Mouse (Mus musculus): ENCODE results near the gene Prim2.

Gene Prim2

DNA sequence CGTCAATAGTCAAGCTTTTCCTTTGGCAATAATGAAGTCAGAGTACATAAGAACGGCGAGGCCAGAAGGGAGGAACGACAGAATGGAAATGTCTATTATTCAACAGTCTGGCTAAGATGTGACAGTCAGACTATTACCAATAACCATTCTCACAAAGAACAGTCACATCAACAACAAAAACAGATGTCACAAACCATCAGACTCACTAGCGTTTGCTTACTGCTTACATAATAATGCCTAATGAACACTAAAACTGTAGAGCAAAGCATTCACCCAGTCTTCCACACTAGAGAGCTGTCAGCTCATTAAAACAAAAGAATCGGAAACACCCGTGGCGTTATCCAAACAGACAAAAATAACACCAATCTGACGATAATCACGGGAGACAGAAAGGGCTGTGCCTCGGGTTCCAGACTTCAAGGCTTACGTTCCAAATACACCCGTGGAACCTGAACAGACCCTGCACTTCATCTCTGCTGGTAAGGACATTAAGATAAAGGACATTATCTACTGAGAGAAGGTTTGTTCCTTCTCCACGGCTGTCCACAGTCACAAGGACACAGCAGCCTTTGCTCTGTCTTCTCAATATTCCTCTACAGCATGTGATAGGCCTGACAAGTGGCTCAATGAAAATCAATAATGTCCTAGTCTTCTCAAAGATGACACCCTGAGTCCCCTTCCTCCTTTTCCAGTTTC is 59.4 kb downstream of the Prim2 start:
- no peak for DNase-seq (ENCODE audit: low spot score in 2 of 2)

DNA sequence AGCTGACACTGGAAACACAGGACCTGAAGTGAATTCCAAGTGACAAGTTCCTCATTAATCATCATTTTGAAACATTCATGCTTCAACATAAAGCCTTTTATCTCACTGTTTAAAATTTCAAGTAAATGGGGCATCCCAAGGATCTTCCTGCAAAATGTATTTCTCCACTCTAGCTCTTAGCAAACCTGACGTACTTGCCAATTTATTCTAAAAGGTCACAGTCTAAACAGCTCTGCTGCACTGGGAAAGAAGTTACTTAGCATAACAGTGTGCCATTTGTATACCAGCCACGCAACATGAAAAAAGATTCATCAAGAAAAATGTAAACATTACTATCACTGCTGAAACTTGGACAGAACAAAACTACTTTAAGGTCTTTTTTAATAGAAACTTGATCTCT is 61.5 kb downstream of the Prim2 start:
- DNase-seq (ENCODE audit: low spot score in 2 of 2) = no peak

- DNase-seq (ENCODE audit: low spot score in 2 of 2) = no peak
Observed at GRCm38 (mm10) chr1:33604087-33604699, 65.4 kb downstream of the Prim2 start.

DNA sequence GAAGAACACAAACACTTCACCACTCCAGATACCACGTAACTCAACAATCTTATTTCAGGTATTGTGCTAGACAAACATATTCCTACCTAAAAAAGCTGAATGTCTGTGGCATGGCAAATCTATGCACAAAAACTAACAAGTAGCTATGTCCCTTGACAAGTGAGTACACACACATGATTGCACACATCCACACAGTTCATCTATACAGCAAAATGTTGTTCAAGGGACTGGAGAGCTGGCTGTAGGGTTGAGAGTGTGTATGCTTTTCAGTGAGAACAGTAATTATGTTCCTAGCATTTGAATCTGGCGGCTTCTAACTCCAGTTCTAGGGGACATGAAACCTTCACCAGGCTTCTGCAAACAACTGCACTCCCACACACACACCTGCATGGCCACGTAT is 69.9 kb downstream of the Prim2 start:
- no peak for DNase-seq (ENCODE audit: low spot score in 2 of 2)

- DNase-seq (ENCODE audit: low spot score in 2 of 2) = no peak
Observed at GRCm38 (mm10) chr1:33599019-33599667, 70.5 kb downstream of the Prim2 start.

GRCm38 (mm10) chr1:33597043-33597442 is 72.6 kb downstream of the Prim2 start:
- DNase-seq (ENCODE audit: low spot score in 2 of 2) = no peak

DNA sequence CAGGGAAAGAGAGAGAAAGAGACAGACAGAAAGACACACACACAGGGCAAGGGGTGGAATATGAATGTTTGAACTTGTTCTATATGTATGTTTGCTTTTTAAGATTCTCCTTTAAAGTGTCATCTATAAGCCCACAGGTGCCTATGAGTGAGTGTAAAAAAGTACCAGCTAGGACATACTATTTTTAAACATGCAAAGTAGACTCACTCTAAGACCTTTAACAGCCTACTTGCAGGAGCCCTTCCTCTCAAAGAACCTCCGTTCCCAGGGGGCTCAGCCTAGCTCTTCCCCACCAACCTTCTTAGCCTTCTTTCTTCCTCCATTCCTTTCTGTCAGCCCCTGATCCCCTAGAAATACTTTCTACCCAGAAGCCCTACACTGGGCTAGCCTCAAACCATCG is 73.7 kb downstream of the Prim2 start:
- DNase-seq (ENCODE audit: low spot score in 2 of 2) = no peak

DNA sequence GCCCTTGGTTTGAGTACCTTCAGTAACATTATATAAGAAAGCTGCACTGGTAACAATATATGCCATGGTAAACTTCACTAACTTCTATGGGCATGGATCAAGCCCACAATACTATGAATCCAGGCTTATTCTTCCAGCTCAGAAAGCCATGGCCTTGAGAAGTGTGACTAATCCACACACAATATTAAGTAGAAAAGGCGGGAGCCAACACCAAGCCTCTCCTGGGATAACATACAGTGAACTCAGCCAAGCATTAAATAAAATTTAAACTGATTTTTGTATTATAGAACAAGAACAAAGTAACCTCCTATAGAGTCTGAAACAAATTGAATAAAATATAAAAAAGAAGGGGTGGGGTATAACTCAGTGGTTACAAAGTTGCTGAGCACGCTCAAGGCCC is 74.6 kb downstream of the Prim2 start:
- DNase-seq (ENCODE audit: low spot score in 2 of 2) = no peak

DNA sequence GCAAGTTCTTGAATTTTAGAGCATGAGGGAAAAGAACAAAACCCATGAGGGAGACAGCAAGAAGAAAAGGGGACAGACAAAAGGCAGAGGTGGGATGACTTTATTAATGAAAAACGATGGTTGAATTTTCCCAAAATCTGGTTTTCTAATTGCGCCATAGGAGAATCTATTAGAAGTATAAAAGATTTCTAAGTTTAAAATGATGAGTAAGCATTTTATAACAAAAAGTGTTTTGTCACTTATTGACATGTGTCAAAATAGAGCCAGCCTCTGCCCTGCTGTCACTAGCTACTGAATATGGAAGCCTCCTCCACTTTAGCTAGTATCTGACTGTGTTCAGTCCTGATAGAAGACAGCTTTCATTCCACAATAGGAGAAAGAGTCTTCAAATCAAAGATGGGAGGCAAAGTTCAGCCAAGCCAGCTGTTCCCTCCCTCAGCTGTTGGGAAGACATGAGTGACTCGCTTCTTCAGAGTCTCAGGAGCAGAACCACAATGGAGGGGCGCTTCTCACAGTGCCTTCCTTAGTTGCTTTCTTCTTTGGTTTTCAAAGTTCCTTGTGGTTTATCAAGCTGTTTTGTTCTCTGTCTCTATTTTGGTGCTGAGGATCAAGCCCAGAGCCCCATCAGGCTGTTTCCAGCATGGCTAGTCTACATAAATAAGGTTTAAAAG is 75.7 kb downstream of the Prim2 start:
- DNase-seq (ENCODE audit: low spot score in 2 of 2) = no peak

DNA sequence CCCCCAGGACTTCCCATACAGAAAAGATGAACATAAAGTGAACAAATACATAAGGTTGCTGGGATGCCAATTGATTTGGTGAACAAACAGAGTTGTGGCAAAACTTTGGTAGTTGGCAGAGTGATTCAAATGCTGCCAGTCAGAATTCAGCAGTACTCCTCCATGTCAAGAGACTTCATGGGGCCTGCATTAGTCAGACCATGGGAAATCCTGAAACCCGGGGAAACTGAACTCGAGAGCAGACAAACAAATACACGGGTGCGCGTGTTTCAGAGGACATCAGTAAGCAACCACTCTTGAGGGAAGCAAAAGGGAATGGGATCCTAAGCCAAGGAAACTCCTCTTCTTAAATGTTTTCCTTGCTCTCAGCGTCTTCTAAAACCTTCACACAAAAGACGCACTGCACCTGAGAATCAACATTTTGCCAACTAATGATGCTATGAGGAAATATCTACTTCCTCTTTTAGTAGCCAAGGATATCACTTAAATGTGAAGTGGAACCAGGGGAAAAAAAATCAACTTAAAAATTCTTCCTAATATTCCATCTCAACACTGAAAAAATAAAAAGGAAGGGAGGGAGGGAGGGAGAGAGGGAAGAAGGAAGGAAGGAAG is 77.5 kb downstream of the Prim2 start:
- DNase-seq (ENCODE audit: low spot score in 2 of 2) = no peak

GRCm38 (mm10) chr1:33590556-33591411 is 78.8 kb downstream of the Prim2 start:
- DNase-seq (ENCODE audit: low spot score in 2 of 2) = no peak

- no peak for DNase-seq (ENCODE audit: low spot score in 2 of 2)
Observed at GRCm38 (mm10) chr1:33589531-33589930, 80.1 kb downstream of the Prim2 start.

DNA sequence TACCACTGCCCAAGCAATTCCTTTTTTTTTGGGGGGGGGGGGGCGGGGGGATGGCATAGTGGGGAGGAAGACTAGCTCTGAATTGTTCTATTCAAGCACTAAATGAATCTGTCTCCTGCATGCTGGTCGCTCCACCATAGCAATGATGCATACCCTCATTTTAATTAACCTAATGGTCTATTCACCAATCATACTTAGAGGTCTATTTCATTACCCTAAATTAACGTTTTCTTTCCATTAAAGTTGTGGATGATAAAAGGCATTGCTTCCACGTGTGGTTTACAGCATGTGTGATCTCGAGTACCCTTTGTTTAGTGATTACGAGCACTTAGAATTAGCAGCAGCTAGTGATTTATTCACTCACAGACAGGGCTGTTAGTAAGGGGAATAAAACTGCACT is 81.0 kb downstream of the Prim2 start:
- DNase-seq (ENCODE audit: low spot score in 2 of 2) = no peak

GRCm38 (mm10) chr1:33584590-33584978 is 85.0 kb downstream of the Prim2 start:
- no peak for DNase-seq (ENCODE audit: low spot score in 2 of 2)

DNA sequence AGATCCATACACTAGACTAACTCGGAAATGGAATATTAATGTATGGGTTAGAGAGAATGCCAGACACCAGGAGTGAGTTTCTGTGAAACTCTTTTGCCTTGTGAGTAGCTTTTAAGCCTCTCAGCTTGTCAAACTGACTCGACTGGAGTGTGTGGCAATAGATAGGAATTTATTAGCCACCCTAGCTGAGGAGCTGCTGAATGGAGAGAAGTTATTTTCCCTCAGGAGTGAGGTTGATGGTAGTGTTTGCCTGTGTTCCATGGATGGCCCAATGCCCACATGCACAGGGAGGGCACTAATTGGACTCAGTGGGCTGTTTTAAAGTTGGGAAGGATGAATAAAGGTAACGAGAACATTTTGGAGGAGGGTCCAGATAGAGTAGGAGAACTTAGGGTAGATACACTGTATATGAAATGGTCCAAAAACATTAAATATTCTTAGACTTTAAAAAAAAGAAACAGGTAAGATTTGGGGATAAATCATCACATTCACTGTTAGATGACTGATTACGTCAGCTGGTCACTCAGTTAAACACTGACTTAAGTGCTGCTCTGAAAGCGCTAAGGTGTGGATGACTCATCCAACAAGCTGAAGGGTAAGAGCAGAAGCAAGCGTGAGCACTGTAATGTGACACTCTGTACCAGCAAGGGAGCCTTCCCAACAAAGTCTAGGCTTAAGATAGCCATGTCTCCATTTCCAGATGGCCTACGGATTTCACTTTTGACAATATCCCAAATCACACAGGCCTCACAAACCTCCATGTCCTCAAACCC is 85.6 kb downstream of the Prim2 start:
- no peak for DNase-seq (ENCODE audit: low spot score in 2 of 2)

DNA sequence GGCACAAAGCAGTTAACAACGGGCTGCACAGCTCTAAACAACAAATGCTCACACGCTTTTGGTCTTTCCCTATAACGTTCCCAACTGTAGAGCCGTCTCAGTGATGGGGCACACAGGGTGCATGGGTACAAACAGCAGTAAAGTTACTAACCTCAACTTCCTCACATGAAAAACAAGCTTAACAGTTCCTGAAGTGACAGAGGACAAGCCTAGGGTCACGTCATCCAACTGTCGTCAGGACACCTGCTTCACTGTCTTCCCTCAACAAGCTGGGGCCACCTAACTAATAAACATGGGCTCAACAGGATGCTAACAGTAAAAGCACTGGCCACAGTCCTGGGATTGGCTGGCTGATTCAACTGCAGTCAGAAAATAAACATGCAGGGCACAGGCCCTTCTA is 91.0 kb downstream of the Prim2 start:
- no peak for DNase-seq (ENCODE audit: low spot score in 2 of 2)

DNA sequence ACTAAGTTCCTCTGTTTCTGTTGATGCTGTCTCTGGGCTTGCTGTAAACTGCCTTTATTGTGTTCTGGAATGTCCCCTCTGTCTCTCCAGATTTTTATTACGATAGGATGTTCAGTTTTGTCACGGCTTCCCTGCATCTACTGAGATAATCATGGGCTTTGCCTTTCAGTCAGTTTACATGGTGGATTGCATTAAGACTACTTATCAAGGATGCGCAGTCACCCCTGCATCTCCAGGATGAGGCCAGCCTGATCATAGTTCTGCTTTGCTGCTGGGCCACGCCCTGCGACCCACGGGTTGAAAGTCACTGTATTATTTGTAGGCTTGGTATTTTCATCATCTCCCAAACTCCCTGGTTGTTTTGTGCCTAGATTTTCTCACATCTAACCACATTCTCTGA is 95.1 kb downstream of the Prim2 start:
- DNase-seq (ENCODE audit: low spot score in 2 of 2) = no peak

DNA sequence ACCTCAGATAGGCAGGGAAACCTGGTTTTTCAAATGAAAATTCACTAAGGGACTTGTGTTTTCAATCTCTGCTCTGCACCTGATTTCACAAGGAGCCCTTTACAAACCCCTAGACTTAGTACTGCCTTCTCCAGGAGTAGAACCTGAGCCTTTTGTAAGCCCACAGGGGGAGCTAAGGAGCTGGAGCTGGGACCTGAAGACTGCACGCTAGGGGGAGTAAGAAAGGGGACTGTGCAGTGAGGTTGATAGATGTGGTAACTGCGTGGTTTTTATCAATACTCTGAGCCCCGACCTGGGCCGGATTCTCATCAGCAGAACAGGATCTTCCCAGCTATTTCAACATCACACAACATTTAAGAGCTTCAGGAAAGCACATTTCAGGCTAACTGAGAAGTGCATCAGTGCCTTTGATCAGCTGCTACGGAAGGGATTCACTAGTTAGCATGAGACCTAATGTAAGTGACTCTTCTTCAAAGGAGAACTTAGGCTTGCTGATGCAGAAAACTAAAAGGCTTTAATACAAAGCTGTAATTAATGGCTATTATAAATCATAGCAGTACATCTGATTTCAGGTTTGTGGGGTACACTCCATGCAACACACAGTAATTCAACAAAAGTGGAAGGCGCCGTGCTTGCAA is 103.7 kb downstream of the Prim2 start:
- DNase-seq (ENCODE audit: low spot score in 2 of 2) = no peak

- no peak for DNase-seq (ENCODE audit: low spot score in 2 of 2)
Observed at GRCm38 (mm10) chr1:33564032-33564431, 105.6 kb downstream of the Prim2 start.

GRCm38 (mm10) chr1:33563611-33564010 is 106.0 kb downstream of the Prim2 start:
- no peak for DNase-seq (ENCODE audit: low spot score in 2 of 2)

All from left cerebral cortex, adult 9 months (tissue).